Mouse (Mus musculus) thymus, adult 2 months (tissue): ENCODE measurements around the gene Mtor.

ENCODE experiments used
- CTCF ChIP-seq: fragments of 200-500 bp; IDR thresholded peaks from 2 replicates; pipeline ENCODE4 v1.5.1; 2012; ENCODE audit warnings: mild to moderate bottlenecking, control low read depth, low read length, moderate library complexity, borderline replicate concordance; ENCODE audit not compliant: control insufficient read depth, poor library complexity, insufficient read depth; ENCODE audit errors: extremely low read depth
- POLR2A ChIP-seq: fragments of 200-500 bp; IDR thresholded peaks from 2 replicates; pipeline ENCODE4 v1.6.1; 2012; ENCODE audit warnings: mild to moderate bottlenecking, low read length, control low read depth, moderate library complexity; ENCODE audit not compliant: control insufficient read depth, poor library complexity, insufficient read depth; ENCODE audit errors: extremely low read depth

DNA sequence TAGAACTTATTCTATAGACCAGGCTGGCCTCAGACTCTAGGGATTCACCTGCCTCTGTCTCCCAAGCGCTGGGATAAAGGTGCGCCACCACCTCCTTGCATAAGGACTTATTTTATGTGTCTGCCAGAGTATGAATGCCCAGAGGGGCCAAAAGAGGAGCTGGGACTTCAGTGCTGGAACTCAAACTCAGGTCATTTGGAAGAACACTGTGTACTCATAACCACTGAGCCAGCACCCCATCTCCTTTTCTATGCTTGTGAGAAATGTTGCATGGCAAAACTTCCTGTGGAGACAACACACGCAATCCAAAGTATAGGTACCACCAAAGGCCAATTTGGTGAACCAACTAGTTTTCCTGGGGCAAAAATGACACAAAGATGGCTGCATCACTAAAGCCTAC, 148.3 kb downstream of the Mtor start:
- TF ChIP-seq CTCF: no peak
- no peak for TF ChIP-seq POLR2A
